Mouse (Mus musculus): ENCODE results near the gene Inca1. TPM values are rescaled to one million over a fixed set of nuclear protein-coding genes. Genes with fewer than 3 reads are reported as not detected.

Inca1 gene
- total RNA-seq, 2 experiments from 2014 or later: 3.0 to 3.5 TPM

- no peak for DNase-seq
These were observed 2.2 kb upstream of the Inca1 start for GRCm38 (mm10) chr11:70701984-70702733.

GRCm38 (mm10) chr11:70701221-70701955 is 1.4 kb upstream of the Inca1 start:
- no peak for DNase-seq

- peak in 1 of 2 experiments; percentile 63 for DNase-seq
These were observed 658 bp upstream of the Inca1 start for GRCm38 (mm10) chr11:70700613-70701012.

- DNase-seq: no peak
These were observed 904 bp downstream of the Inca1 start for GRCm38 (mm10) chr11:70699051-70699450.

GRCm38 (mm10) chr11:70697376-70697775 is 2.6 kb downstream of the Inca1 start:
- no peak for DNase-seq

GRCm38 (mm10) chr11:70693504-70693903 is 6.5 kb downstream of the Inca1 start:
- no peak for DNase-seq

GRCm38 (mm10) chr11:70689578-70689977 is 10.4 kb downstream of the Inca1 start:
- no peak for DNase-seq

GRCm38 (mm10) chr11:70688372-70688771 is 11.6 kb downstream of the Inca1 start:
- no peak for DNase-seq

GRCm38 (mm10) chr11:70687601-70688199 is 12.3 kb downstream of the Inca1 start, which contains the start of gene Camta2:
TSS of gene Camta2 (minus strand) at chr11:70688105.
- DNase-seq: peak; percentile 88 to 91

- peak; percentile 76 to 77 for DNase-seq
These were observed 12.9 kb downstream of the Inca1 start for GRCm38 (mm10) chr11:70686901-70687566.

GRCm38 (mm10) chr11:70683640-70684039 is 16.3 kb downstream of the Inca1 start:
- no peak for DNase-seq

GRCm38 (mm10) chr11:70681897-70682581 is 17.9 kb downstream of the Inca1 start:
- DNase-seq: no peak

GRCm38 (mm10) chr11:70681170-70681569 is 18.8 kb downstream of the Inca1 start:
- no peak for DNase-seq

- DNase-seq: no peak
These were observed 20.1 kb downstream of the Inca1 start for GRCm38 (mm10) chr11:70679894-70680293.

GRCm38 (mm10) chr11:70679361-70679760 is 20.6 kb downstream of the Inca1 start:
- no peak for DNase-seq

- no peak for DNase-seq
These were observed 21.4 kb downstream of the Inca1 start for GRCm38 (mm10) chr11:70678576-70678975.

GRCm38 (mm10) chr11:70678092-70678491 is 21.9 kb downstream of the Inca1 start:
- no peak for DNase-seq

GRCm38 (mm10) chr11:70674501-70674900 is 25.5 kb downstream of the Inca1 start:
- DNase-seq: no peak

- no peak for DNase-seq
These were observed 25.9 kb downstream of the Inca1 start for GRCm38 (mm10) chr11:70674014-70674413.

- DNase-seq: no peak
These were observed 28.5 kb downstream of the Inca1 start for GRCm38 (mm10) chr11:70671333-70672047.

GRCm38 (mm10) chr11:70670483-70670882 is 29.5 kb downstream of the Inca1 start:
- DNase-seq: no peak

Measured in layer of hippocampus, postnatal 36 days (tissue).